Mouse (Mus musculus) telencephalon, adult 2 months (tissue): ENCODE measurements at regions not wholly inside any gene's neighbourhood (a gene's known extent, or its start where the extent isn't known, plus 50 kb on each side); places are given as distances from the start of the nearest gene placed in this dataset.
A peak's percentile ranks its signal among the peaks of the same experiment; 100 is the strongest.

ENCODE experiments used
- DNase-seq: peaks from one replicate; pipeline ENCODE4 v3.0.0-alpha.2; 2011; ENCODE audit warnings: low read depth, low spot score

- DNase-seq = no peak
Observed at GRCm38 (mm10) chr15:69632306-69632705, 3131.6 kb upstream of the Lrrc6 start.

DNA sequence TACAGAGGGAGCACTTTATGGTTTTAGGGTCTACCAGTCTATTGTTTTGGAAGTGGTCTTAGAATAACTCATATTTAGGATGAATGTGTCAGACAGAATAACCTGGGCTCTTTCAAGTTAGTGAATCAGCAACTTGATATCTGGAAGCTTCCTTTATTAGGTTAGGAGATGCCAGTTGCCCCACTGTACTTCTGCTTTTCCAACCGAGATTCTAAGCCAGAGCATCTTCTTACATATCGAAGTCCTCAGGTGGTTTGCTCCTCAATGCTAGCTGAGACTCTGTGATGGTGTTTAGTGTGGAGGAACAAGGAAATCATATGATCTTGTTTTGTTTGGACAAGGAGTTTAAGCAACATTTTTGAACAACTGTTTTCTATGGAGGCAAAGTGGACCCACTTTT is 3117.3 kb upstream of the Lrrc6 start:
- no peak for DNase-seq

- DNase-seq = no peak
Observed at GRCm38 (mm10) chr15:69614048-69614447, 3113.3 kb upstream of the Lrrc6 start.

- no peak for DNase-seq
Observed at GRCm38 (mm10) chr15:69591219-69592006, 3090.7 kb upstream of the Lrrc6 start.

DNA sequence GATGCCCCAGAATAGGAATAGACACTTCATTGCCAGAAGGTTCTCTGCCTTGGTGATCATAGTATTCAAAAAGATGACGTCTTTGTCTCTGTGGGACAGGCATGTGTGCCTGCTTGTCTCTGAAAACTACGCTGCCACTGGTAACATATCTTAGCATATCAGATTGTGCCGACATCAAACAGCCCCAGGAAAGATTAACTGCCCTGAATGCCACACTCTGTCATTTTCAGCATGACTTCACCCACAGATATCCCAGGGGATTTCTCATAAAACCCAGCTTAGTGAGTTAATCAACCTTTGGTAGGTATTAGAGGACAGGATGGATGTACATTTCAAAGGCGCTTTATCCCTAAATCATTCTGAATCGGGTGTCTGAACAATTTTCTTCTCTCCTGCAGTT is 3087.4 kb upstream of the Lrrc6 start:
- DNase-seq = no peak

- no peak for DNase-seq
Observed at GRCm38 (mm10) chr15:69576742-69577141, 3076.0 kb upstream of the Lrrc6 start.

DNA sequence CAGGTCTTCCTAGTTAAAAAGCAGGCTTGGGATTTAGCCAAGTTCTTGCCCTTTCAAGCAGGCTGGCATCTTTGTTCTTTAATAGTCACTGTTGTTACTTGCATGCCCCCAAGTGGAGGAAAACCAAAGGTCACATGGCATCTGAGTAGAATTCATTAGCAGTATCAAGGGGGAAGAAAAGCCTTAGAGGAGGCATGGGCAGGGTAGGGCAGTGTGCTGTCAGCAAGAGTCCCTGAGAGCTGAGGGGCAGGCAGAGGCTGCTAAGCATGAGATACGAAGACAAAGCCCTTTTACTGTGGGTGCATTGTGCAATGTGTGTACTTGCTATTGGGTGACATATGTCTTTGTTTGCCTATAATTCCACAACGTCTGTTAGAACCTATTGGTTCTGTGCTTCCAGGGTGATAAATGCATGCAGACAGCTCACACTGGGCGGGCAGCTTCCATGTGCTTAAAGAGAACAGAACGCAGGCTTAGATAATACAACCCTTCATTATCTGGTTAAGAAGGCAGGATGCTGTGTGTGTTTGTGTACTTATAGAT is 3075.0 kb upstream of the Lrrc6 start:
- DNase-seq = peak; percentile 12

DNA sequence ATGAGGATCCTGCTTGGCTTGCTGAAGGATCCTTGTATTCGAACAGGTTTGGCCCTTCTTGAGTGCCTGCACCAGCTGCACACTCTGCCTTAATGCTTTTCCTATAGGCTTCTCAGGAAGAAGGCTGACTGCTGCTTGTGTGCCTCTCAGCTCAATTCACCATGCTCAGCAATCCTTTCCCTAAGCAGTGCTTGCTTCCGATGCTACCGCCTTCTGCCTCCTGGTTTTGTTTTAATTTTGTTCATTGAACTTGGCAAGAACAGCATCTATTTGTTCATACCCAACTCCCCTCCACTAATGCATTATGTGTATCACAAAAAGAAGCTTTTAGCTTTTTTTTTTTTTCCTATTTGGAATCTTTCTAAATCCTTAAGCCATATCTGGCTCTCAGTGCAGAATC is 3053.5 kb upstream of the Lrrc6 start:
- DNase-seq = peak; percentile 26

DNA sequence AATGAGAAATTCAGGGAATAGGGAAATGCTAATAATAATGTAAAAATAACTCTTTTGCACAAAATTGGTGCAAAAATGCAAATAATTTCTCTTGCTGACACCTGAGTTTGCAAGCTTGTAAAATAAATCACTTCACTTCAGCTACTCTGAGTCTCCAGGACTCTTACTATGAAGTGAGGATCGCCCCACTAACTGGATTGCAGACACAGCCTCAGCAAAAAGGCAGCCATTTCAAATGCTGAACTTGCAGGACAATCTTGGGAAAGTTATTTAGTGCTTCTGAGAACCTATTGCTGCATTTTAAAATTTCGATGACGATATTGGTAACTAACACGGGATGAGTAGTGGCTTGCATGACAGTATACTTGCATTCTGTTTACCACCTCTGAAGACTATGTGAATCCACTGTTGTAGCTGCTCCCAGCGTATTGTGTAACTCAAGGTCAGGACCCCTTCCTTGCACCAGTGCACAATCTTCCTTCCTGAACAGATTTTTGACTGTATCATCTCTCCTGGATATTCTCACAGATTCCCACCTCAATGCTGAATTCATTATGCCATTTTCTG is 3051.4 kb upstream of the Lrrc6 start:
- DNase-seq = no peak

- DNase-seq = no peak
Observed at GRCm38 (mm10) chr15:69551012-69551411, 3050.3 kb upstream of the Lrrc6 start.

DNA sequence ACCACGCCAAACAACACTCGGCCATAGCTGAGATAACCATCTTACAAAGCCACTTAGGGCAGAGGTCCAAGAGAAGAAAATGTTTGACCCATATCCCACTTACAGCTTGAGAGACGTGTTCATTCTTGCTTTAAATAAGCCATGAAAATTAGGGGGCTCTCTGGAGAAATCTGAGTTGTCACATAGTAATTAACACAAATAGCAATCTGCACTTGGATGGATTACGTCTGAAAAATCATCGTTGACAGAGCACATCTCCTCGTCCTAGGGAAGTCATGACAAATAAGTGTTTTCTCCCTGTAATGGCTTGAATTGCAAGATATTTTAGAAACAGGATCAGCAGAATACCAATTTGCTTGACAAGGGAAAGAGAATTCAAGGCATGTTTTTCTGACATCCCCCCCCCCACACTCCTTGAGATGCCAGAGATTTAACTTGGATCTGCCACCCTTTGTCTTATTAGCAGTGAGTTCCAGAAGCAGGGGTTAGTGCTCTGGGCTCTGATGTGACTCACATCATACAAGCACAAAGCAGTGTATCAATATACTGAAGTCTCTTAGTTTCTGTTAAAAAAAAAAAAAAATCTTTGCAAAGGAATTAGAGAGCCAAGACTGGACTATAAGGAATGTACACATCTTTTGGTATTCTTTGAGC is 3025.9 kb upstream of the Lrrc6 start:
- peak; percentile 4 for DNase-seq

- no peak for DNase-seq
Observed at GRCm38 (mm10) chr15:69484421-69485074, 2983.8 kb upstream of the Lrrc6 start.

DNA sequence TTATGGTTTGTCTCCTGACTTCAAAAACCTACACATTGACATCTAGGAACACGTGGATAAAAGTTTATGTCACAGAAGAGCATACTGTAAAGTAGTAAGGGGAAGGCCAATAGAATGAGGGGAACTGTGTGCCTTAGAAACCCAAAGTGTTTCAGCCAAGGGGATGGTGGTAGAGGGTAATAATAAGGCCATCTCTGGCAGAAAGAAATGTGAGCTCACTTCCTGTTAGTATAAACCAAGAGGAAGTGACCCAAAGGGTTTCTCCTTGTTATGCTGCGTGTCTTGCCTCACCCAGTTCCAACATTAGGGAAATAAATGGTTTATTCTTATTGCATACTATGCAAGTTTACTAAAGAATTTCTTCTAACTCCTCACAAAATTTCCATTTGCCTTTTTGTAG is 2982.4 kb upstream of the Lrrc6 start:
- DNase-seq = no peak

GRCm38 (mm10) chr15:69481087-69481486 is 2980.4 kb upstream of the Lrrc6 start:
- no peak for DNase-seq

GRCm38 (mm10) chr15:69477050-69477449 is 2976.3 kb upstream of the Lrrc6 start:
- no peak for DNase-seq

DNA sequence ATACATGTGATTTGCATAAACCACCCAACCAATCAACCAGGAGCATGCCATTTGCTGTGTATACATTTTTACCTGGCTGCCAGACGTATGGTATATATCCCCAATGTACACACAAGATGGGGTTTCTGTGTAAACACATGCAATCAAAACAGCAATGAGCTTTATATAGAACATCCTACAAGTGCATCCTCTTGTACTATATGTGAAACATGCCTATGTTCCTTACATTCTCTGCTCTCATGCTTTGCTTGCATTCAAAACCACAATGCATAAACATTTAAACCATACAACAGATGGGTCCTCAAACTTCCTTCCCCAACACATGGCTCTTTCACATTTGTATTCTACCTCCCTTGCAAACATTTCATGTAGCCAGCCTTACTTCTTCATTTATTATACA is 2968.9 kb upstream of the Lrrc6 start:
- no peak for DNase-seq

- no peak for DNase-seq
Observed at GRCm38 (mm10) chr15:69460581-69461194, 2960.0 kb upstream of the Lrrc6 start.

- no peak for DNase-seq
Observed at GRCm38 (mm10) chr15:69457473-69457872, 2956.8 kb upstream of the Lrrc6 start.

DNA sequence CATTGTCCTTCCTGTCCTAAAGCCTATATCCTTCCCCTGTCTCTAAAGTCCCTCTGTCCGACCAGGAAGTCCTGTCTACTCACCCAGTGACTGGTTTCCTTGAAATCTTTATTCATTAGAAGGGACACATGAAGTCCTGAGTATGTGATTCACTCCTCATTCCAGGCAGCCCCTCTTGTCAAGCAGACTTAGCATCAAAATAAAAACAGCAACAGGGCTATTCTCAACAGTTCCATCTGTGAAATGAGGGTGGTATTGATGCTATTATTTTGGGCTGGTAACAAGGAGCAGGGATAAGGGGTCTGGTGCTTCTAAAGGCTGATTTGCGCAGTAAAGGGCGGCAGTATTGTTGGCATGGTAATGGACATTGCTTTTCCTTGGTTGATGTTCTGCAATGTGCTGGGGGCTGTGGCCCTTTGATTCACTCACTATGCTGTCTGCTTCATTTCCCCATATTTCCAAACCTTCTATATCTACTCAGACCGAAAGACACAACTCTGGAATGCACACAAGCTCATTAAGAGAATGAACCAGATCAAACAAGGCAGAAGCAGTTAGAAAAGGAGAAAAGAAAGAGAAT is 2955.6 kb upstream of the Lrrc6 start:
- DNase-seq = no peak

- DNase-seq = peak; percentile 50
Observed at GRCm38 (mm10) chr15:69441008-69441407, 2940.3 kb upstream of the Lrrc6 start.

DNA sequence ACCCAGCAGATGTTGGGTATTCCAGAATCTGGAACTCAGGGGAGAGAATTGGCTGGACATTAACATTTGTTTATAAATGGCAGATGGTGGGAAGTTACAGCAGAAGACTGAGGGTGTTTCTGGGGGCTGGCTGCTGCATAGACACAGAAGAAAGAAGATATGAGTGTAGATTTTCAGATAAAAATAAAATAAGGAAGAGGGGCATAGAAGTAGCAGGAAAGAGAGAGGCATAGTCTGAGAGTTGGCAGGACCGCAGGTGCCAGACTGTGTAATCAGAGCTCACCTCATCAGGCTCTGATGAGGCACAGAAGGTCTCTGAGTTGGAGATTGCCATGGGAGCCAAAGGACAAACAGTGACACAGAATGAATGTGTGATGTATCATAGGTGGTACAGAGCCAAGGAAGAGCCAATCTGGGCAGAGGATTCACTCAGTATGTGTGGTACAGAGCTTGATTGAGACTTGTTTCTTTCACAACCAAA is 2912.9 kb upstream of the Lrrc6 start:
- DNase-seq = peak; percentile 55
